7 mouse cellular contexts compared by ENCODE assay signal in the genomic region with DNA sequence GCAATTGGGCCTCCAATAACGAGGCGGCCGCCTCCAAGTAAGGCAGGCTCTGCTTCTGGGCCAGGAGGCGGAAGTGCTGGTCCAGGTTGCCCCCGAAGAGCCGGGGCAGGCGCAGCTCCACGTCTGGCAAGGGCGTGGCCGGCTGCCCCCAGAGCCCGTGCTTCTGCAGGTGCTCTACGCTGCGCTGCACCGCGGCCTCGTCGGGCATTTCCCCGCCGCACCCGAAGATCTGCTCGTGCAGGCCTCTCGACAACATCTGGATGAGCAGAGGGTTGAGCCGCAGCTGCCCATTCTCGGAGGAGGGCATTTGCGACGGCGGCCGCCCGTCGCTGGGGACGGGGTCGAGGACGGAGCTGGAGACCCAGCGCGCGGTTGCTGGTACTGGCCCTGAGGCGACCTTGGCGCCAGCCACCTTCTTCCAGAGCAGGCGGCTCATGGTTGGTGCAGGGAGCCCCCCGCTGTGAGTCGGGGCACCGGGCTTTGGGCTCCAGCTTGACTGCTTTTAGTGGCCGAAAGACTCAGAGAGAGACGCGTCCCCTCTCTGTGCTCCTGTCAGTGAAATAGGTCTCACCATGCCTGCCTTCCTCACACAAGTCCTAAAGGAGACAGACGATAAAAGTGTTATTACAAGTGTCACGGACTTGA. TPM values are rescaled to one million over a fixed set of nuclear protein-coding genes. Genes with fewer than 3 reads are reported as not detected.
DNase-seq lines count a peak whose midpoint lies in the region; ATAC-seq lines count a peak whose summit lies in the region.

No protein-coding gene starts in this region.

- H3K9me3 ChIP-seq in heart, embryonic 15.5 days (replicated peaks), result no peaks in the 10 kb centered on the region
- H3K9me3 ChIP-seq in liver, embryonic 11.5 days (ENCODE audit: control insufficient read depth, low read length), result no peaks in the 10 kb centered on the region

- H3K9ac ChIP-seq in heart, embryonic 15.5 days, result peak overlapping the region; percentile 88
- peak overlapping the region; percentile 90 for H3K9ac ChIP-seq in liver, embryonic 11.5 days (ENCODE audit: low read depth, low read length)

- peaks cover 37% of the 10 kb centered on the region for H3K4me1 ChIP-seq in heart, embryonic 15.5 days (replicated peaks)
- peaks cover 38% of the 10 kb centered on the region for H3K4me1 ChIP-seq in liver, embryonic 11.5 days (replicated peaks; ENCODE audit: control insufficient read depth, insufficient read depth, low read length)

- H3K27ac ChIP-seq in heart, embryonic 15.5 days, result peak overlapping the region; percentile 90; the same call in 1 of the 2 replicates
- 0 out of 2 replicates have a peak overlapping the region, but pooled peaks have one; percentile 80 for H3K27ac ChIP-seq in liver, embryonic 11.5 days (ENCODE audit: low read depth, low read length)

- no peak for ATAC-seq in heart, embryonic 15.5 days (replicated peaks; ENCODE audit: insufficient number of reproducible peaks, insufficient read depth, low FRiP score, low read depth)
- no peak for ATAC-seq in liver, embryonic 11.5 days (replicated peaks; ENCODE audit: low FRiP score)
- no peak for ATAC-seq in granulocyte monocyte progenitor cell, adult 5-6 weeks (replicated peaks; ENCODE audit: poor library complexity, severe bottlenecking)

- WGBS in heart, embryonic 15.5 days, result 6% methylated on average over 47 of the region's 47 CpGs
- WGBS in liver, embryonic 11.5 days, result 7% methylated on average over 47 of the region's 47 CpGs

- peaks cover 21% of the 10 kb centered on the region for H3K36me3 ChIP-seq in heart, embryonic 15.5 days
- H3K36me3 ChIP-seq in liver, embryonic 11.5 days (ENCODE audit: control insufficient read depth, insufficient read depth, low read length), result peaks cover 30% of the 10 kb centered on the region

- DNase-seq in right cerebral cortex, postnatal 14 days, result peak; percentile 18
- DNase-seq in right cerebral cortex, postnatal 10 days (ENCODE audit: low spot score in 2 of 2), result no peak
- DNase-seq in cerebellum, adult 8-10 months, result peak; percentile 45
- DNase-seq in liver, embryonic 11.5 days (ENCODE audit: low spot score), result peak; percentile 48
- DNase-seq in spleen, postnatal 4 days (ENCODE audit: low spot score in 2 of 2), result peak; percentile 28 to 77

- peak overlapping the region; percentile 96 for H3K4me2 ChIP-seq in heart, embryonic 15.5 days
- peak overlapping the region; percentile 100 for H3K4me2 ChIP-seq in liver, embryonic 11.5 days

- peak overlapping the region; percentile 92 for H3K4me3 ChIP-seq in heart, embryonic 15.5 days
- H3K4me3 ChIP-seq in liver, embryonic 11.5 days (ENCODE audit: low read depth, low read length), result peak overlapping the region; percentile 88

- H3K27me3 ChIP-seq in heart, embryonic 15.5 days, result no peaks in the 10 kb centered on the region
- H3K27me3 ChIP-seq in liver, embryonic 11.5 days (replicated peaks; ENCODE audit: control insufficient read depth, insufficient read depth, low read length), result no peaks in the 10 kb centered on the region

RNA-seq across cellular contexts. Expression of a gene that starts 1.3 kb away (rescaled TPM):
- polyA plus RNA-seq in heart, embryonic 15.5 days (2015; fragmentation: Nextera tagmentation; extraction: Ambion mirVana), result 23.7 and 32.6 TPM in 2 replicates
- polyA plus RNA-seq in liver, embryonic 11.5 days (2014; fragmentation: Nextera tagmentation; extraction: Ambion mirVana), result 39.8 and 41.1 TPM in 2 replicates
- total RNA-seq in granulocyte monocyte progenitor cell, adult 5-6 weeks (2014; fragmentation: Nextera tagmentation), result 27.1 and 34.9 TPM in 2 replicates
- total RNA-seq in granulocyte monocyte progenitor cell, adult 5-6 weeks (2017), result 40.5 and 61.0 TPM in 2 replicates

Comparison
In these comparisons a context has a peak if more than half of its experiments do, and no peak if none do; other contexts are left out.
1. DNase-seq: peak in right cerebral cortex, postnatal 14 days (single experiment), cerebellum, adult 8-10 months (single experiment), liver, embryonic 11.5 days (single experiment) and spleen, postnatal 4 days (2 of 2); none in right cerebral cortex, postnatal 10 days (0 of 2).